Mouse (Mus musculus) embryonic stem cell, embryonic (primary cell): ENCODE measurements around the gene Auts2.

ENCODE experiments used
- CTCF ChIA-PET, 4 experiments: fragments of 300-600 bp in 2 of 4; fragments of 350-600 bp in 2 of 4; sonication (Branson Sonifier 250); formaldehyde crosslinking; loops; one replicate each; lab custom pipeline; 2022; ENCODE audit warnings: inconsistent platforms in 2 of 4; lab: Charles Lee
- POLR2A ChIA-PET, 4 experiments: fragments of 300-600 bp in 2 of 4; fragments of 350-600 bp in 2 of 4; sonication (Branson Sonifier 250); formaldehyde crosslinking; loops; one replicate each; lab custom pipeline; 2022; ENCODE audit warnings: antibody characterized with exemption in 4 of 4, inconsistent platforms in 1 of 4; lab: Charles Lee

The Auts2 gene

GRCm38 (mm10) chr5:131646192-131646775 lies 896.9 kb downstream of the Auts2 start:
- CTCF ChIA-PET = interaction anchor here in 1 of 4 experiments (1.3 kb wide), 1 partner anchor 17 kb away, joined by 3 read pairs; no protein-coding TSS in a partner anchor

DNA sequence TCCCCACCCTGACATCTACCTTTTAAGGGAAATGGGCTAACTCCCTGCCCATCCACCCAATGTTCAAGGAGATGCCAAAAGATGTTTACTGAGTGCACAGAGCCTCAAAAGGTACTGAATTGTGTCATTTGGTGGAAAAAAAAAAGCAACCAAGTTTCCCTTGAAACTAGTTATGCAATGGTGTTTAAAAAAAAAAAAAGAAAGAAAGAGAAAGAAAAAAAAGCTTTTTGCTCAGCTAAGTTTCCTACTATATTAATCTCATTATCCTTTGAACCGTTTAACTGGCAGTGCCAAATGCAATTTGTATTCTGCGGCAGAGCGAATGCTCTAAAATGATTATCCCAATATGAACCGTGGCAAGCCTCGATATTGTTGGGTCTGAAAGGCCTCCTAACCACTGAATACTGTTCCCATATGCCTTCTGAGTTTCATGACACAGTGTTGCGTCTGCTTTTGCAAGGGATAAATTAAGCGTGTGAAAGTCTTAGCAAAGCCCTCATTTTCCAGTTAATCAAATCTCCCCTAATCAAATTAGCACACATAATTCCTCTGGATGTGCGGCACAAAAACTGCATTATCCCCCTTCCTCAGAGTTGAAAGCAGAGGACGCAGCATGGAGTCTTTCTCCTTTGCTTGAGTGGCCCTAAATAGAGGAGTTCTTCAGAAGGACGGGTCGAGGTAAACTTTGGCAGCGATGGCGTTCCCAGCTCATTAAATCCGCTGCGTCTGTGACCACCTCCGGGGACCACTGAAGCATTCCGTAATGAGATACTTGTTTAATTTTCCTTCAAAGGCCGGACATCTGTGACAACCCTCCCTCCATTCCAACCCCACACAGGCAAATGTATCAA lies 897.6 kb downstream of the Auts2 start:
- ChIA-PET POLR2A (interaction anchor here in 1 of 4 experiments (1.2 kb wide), 1 partner anchor 43 kb away, joined by 3 read pairs; no protein-coding TSS in a partner anchor), CTCF (interaction anchor here in 1 of 4 experiments (0.7 to 1.3 kb wide), 2 partner anchors 16 to 644 kb away, joined by 3 to 4 read pairs; no protein-coding TSS in a partner anchor)

More at GRCm38 (mm10) chr5:131646192-131646775, 896.9 kb downstream of the Auts2 start:
- POLR2A ChIA-PET = no interaction called here

DNA sequence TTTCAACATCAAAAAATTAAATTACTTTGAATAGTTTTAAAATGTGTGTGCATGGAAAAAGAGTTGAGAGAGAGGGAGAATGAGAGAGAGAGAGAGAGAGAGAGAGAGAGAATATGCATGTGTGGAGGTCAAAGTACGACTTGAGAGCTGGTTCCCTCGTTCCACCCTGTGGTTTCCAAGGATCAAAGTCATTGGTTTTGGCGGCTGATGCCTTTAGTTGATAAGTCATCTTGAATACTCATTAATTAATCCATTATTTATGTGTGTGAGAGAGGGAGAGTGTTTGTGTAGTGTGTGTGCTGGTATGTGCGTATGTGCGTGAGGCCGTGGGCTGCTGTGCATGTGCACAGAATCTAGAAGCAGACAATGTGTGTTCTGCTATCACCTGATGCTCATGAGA lies 898.8 kb downstream of the Auts2 start:
- POLR2A ChIA-PET = no interaction called here
- CTCF ChIA-PET = no interaction called here

DNA sequence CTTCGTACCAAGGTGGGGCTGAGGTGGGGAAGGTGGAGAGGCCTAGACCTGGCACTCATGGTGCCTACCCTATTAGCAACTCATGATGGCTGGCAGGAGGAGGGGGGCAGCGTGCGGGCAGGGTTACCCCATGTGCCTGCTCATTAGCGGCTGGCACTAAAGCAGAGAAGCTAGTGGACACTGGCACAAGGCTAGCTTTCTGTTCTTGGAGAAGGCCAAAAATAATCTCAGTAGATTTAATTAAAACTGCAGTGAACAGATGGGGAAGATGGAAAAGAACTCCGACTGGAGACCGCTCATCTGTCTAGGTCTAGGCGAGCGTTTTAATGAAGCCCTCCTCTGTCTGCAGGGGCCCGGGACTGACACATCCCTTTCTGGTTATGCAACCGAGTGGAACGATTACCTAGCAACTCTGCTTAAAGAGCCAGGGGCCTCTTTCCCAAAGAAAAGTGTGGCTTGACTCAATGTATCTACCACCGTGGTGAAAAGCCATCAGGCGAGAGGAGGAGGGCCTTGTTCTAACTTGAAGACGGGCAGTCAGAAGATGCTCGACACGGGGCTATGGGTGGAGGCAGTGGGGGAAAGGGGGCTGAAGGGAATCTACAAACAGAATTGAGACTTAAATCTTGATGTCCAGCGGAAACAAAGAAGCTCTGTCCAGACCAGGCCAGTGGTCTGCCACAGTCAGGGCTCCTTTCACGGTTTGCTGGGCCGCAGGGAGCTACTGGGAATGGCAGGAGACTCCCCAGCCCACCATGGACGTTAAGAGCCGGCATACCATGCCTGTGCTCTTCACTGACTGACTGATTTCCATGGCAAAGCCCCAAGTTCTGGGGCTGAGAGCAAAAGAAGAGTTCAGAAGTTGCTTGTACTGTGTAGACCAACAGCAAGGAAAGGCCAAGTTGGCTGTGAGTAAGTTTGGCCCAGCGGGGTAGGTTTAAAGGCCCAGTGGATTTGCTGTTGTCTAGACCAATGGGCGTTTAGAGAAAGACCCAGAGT lies 899.7 kb downstream of the Auts2 start:
- ChIA-PET CTCF (no interaction called here), POLR2A (no interaction called here)

- ChIA-PET POLR2A (no interaction called here), CTCF (interaction anchor here in 2 of 4 experiments (0.5 to 0.6 kb wide), 2 partner anchors 23 to 1152 kb away, joined by 3 read pairs; no protein-coding TSS in a partner anchor)
These were observed 900.4 kb downstream of the Auts2 start for GRCm38 (mm10) chr5:131642752-131643151.

- CTCF ChIA-PET = no interaction called here
- POLR2A ChIA-PET = interaction anchor here in 2 of 4 experiments (0.6 to 1.0 kb wide), 3 partner anchors 20 to 381 kb away, joined by 3 read pairs; no protein-coding TSS in a partner anchor
These were observed 906.7 kb downstream of the Auts2 start for GRCm38 (mm10) chr5:131636431-131636830.

DNA sequence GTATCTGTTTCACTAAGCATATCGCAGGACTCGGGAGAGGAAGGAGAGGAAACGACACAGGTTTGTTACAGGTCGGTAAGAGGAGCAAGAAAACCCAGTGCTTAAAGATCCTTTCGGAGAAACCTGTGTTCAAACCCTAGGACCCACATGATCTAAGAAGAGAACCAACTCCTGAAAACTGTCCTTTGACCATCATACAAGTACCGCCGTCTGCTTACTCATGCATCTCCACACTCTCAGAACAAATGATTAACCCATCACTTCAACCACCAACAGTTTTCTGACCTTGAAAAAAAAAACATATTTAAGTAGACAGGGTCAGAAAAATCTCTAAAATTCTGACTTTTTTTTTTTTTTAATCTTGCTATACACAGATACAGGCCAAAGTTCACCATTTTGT lies 908.4 kb downstream of the Auts2 start:
- ChIA-PET POLR2A (interaction anchor here in 2 of 4 experiments (0.6 to 0.7 kb wide), 2 partner anchors 28 to 78 kb away, joined by 4 read pairs; no protein-coding TSS in a partner anchor), CTCF (no interaction called here)

DNA sequence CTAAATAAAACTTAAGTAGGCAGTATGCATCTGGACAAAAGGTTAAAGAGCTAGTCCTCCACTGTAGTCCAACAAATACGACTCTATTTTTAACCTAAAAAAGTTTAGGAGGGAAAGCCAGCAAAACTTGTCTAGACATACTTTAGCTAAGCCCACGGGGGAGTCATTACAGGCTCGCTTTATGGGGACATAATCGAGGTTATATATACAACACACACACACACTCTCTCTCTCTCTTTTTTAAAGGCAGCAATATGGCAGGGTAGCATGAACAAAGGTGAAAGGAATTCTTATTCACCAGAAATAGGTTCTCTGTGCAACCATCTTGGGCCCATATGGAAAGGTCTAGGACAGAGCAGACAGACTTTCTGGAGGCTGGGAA lies 911.2 kb downstream of the Auts2 start:
- CTCF ChIA-PET = no interaction called here
- POLR2A ChIA-PET = no interaction called here

DNA sequence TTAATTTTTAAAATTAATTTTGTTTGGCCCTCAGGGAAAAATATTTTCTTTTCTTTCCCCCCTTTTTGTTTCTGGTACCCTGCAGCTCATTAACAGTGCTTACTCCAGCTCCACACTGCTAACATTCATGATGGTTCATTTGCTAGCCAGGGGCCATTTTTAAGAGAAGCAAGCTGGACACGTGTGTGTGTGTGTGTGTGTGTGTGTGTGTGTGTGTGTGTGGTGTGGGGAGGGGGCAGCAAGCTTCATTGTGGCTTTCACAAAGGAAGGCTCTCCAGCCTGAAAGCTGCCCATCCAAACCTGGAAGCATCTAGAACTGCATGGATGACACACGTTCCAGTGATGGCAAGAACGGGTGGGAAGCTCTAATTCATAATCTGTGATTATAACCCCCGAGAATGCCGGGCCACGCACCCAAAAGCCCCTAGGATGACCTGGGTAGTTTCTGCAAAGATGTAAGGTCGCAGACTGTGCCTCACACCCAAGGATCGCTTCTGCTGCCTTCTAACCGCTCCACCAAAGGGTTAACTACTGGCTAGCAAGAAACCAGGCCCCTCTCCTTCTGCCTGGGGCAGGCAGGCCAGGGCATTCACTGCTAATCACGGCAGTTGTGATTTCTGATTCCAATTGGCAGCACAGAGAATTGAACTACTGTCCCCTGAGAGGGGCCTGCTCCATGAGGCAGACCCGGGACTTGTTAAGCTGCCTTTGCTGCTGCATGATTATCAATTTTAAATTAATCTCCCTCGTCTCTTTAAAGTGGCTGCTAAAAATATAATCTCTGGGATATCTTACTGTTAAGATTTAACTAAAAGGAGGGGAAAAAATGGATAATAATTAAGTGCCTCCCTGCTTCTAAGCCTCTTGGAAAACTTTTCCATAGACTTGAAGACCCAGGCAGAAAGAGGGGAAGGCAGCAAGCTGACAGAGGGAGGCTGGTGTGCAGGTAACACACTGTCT lies 911.8 kb downstream of the Auts2 start:
- ChIA-PET CTCF (interaction anchor here in 1 of 4 experiments (0.7 kb wide), 1 partner anchor 909 kb away, joined by 3 read pairs; no protein-coding TSS in a partner anchor), POLR2A (no interaction called here)

- ChIA-PET POLR2A (no interaction called here), CTCF (interaction anchor here in 1 of 4 experiments (0.7 kb wide), 1 partner anchor 909 kb away, joined by 3 read pairs; no protein-coding TSS in a partner anchor)
These were observed 912.6 kb downstream of the Auts2 start for GRCm38 (mm10) chr5:131630577-131630976.

DNA sequence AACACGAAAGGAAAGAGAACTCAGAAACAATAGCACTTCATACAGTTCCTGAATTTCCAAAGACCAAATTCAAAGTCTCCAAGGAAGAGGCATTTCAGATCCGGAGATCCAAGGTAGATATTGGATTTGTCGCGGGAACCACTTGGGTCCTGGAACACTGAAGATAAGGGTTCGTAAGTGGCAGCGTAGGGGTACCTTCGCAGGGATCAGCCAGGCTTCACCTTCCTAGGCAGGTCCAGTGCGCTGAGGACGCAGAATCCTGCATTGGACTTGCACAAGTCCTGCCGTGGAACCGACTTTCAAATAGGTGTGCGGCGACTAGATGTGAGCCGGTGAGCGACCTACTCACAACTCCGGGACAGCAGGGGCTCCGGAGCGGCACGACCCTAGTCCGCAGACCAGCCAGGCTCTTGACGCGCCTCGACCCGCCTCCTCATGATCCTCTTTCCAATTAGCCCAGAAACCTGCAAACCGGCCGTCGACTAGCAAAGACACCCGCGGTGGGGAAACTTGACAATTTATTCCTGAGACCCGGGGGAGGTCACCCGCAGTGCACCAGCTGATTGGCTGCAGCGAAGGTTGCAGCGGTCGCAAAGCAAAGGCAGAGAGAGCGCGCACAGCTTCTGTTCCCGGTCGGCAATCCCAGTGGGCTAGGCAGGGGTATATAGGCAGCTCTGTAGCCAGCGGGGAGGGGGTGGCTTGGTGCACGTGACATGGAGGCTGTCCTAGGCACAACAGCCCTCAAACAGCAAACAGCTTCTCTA lies 926.8 kb downstream of the Auts2 start:
- ChIA-PET POLR2A (interaction anchor here (0.6 to 1.2 kb wide), 8 partner anchors 21 to 1369 kb away, joined by 3 to 10 read pairs (median 4); no protein-coding TSS in a partner anchor), CTCF (interaction anchor here in 2 of 4 experiments (0.6 kb wide), 3 partner anchors 64 to 526 kb away, joined by 3 to 11 read pairs (median 4); no protein-coding TSS in a partner anchor)

DNA sequence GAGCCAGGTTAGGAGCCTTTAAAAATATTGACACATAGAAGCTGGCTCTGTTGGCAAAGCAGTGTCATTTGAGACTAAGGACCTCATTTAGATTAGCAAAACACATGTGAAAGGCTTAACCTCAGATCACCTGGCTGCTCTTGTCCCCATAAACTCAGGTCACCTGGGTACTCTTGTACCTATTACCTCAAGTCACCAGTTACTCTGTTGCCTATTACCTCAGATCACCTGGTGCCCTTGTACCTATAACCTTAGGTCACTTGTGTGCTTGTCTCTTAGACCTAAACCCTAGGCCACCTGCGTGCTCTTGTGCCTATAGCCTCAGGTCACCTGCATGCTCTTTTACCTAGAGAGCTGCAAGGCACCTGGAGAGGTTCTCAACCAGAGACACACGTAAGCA lies 928.9 kb downstream of the Auts2 start:
- CTCF ChIA-PET = no interaction called here
- POLR2A ChIA-PET = interaction anchor here in 1 of 4 experiments (0.6 kb wide), 1 partner anchor 96 kb away, joined by 4 read pairs; no protein-coding TSS in a partner anchor

DNA sequence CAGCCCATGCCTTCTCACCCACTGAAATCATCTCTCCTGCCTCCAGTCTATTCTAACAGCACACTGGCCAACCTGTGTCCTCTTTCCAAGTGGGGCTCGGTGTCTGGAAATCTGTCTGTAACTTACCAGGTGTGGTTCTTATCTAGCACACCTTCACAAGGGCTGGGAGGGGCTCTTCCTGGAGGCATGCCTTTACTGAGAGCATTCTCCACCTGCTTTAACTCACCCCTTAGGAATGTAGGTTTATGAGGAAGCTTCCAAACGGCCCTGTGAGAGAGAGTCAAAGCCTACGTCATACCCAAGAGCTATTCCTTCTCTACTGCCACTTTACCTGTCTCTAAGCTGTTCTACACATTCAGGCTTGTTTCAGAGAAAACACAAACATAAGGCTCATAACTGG lies 929.8 kb downstream of the Auts2 start:
- CTCF ChIA-PET = interaction anchor here in 1 of 4 experiments (0.5 kb wide), 1 partner anchor 375 kb away, joined by 3 read pairs; no protein-coding TSS in a partner anchor
- POLR2A ChIA-PET = no interaction called here

DNA sequence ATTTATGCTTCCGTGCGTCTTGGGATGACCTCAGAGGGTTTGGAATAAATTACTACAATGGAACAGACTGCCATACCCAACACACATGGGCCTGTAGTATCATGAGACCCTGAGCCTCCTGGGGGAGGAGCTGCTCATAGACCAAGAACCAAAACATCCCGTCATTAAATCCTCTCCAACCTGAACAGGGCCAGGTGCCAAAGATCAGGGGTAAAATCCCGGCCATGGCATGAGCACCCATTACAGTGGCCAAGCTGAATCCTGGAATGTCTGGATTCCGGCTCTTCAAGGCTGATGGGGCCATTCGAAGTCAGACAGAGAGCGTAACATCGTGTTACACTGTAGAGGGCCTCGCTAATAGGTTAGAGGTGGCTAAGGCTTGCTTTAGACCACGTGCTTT lies 932.4 kb downstream of the Auts2 start:
- CTCF ChIA-PET = no interaction called here
- POLR2A ChIA-PET = interaction anchor here in 3 of 4 experiments (0.6 to 1.1 kb wide), 4 partner anchors 12 to 576 kb away, joined by 4 to 11 read pairs (median 8); no protein-coding TSS in a partner anchor

- ChIA-PET POLR2A (interaction anchor here in 1 of 4 experiments (0.6 to 0.8 kb wide), 2 partner anchors 11 to 28 kb away, joined by 3 to 4 read pairs; no protein-coding TSS in a partner anchor), CTCF (interaction anchor here in 1 of 4 experiments (0.6 kb wide), 1 partner anchor 71 kb away, joined by 8 read pairs; no protein-coding TSS in a partner anchor)
These were observed 936.4 kb downstream of the Auts2 start for GRCm38 (mm10) chr5:131606786-131607185.
